Comparison of ENCODE assay signal across 8 mouse cellular contexts in the genomic region with DNA sequence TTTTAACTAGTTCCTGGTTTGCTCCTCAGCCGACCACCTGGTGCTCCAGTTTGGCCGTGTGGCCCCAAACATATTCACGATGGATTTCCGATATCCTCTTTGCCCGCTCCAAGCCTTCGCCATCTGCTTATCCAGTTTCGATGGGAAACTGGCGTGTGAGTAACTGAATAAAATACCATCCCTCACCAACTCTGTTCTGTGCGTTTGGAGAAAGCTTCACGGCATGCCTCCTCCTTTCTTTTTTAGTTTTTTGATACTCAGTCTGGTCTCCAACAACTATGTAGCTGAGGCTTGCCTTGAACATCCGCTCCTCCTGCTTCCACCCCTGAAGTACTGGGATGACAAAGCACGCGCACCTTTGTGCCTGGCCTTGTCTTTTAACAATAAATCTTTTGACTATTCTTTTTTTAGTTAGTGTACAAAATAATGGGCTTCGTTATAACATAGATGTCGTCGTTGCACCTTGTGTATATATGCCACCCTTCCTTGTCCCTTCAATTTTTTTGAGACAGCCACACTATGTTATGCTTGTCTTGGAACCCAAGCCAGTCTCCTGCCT. TPM values are rescaled to one million over a fixed set of nuclear protein-coding genes. Genes with fewer than 3 reads are reported as not detected.
DNase-seq lines count a peak whose midpoint lies in the region; ATAC-seq and TF ChIP-seq lines count a peak whose summit lies in the region.

No protein-coding gene starts in this region.

- no peak overlapping the region for H3K9ac ChIP-seq in intestine, postnatal 0 days (ENCODE audit: low read depth, low read length)
- no peak overlapping the region for H3K9ac ChIP-seq in neural tube, embryonic 14.5 days (replicated peaks; ENCODE audit: low read depth, low read length)

- WGBS in lung, adult 2 months: 58% methylated on average over 16 of the region's 16 CpGs
- WGBS in intestine, postnatal 0 days: 56% methylated on average over 16 of the region's 16 CpGs
- WGBS in neural tube, embryonic 14.5 days: 60% methylated on average over 16 of the region's 16 CpGs

- H3K36me3 ChIP-seq in intestine, postnatal 0 days (ENCODE audit: control insufficient read depth, insufficient read depth): peaks cover 8% of the 10 kb centered on the region; the same call in 1 of the 2 replicates
- H3K36me3 ChIP-seq in neural tube, embryonic 14.5 days (ENCODE audit: control insufficient read depth, insufficient read depth, low read length): no peaks in the 10 kb centered on the region

- ATAC-seq in intestine, postnatal 0 days: no peak
- no peak for ATAC-seq in neural tube, embryonic 14.5 days (ENCODE audit: low read depth)

- H3K4me1 ChIP-seq in lung, adult 2 months (ENCODE audit: control insufficient read depth, insufficient read depth, low read length): peaks cover 18% of the 10 kb centered on the region
- peaks cover 3% of the 10 kb centered on the region; the same call in 1 of the 2 replicates for H3K4me1 ChIP-seq in embryonic fibroblast, embryonic 13.5 days (ENCODE audit: control insufficient read depth, insufficient read depth, low read length)
- peaks cover 8% of the 10 kb centered on the region for H3K4me1 ChIP-seq in intestine, postnatal 0 days (replicated peaks; ENCODE audit: control insufficient read depth, insufficient read depth, low read length)
- H3K4me1 ChIP-seq in neural tube, embryonic 14.5 days (ENCODE audit: control insufficient read depth, insufficient read depth, low read length): peaks cover 10% of the 10 kb centered on the region; the same call in 1 of the 2 replicates

- 0 out of 2 replicates have a peak overlapping the region, but pooled peaks have one; percentile 12 for H3K27ac ChIP-seq in embryonic fibroblast, embryonic 13.5 days (ENCODE audit: insufficient read depth, low read length)
- no peak overlapping the region for H3K27ac ChIP-seq in intestine, postnatal 0 days (ENCODE audit: low read depth, low read length)
- H3K27ac ChIP-seq in neural tube, embryonic 14.5 days (ENCODE audit: low read depth, low read length): no peak overlapping the region

- peak overlapping the region; percentile 71 for H3K4me2 ChIP-seq in intestine, postnatal 0 days (replicated peaks; ENCODE audit: low read depth)
- H3K4me2 ChIP-seq in neural tube, embryonic 14.5 days (ENCODE audit: low read depth, low read length): peak overlapping the region; percentile 51

- H3K9me3 ChIP-seq in intestine, postnatal 0 days (ENCODE audit: control insufficient read depth): no peaks in the 10 kb centered on the region
- no peaks in the 10 kb centered on the region for H3K9me3 ChIP-seq in neural tube, embryonic 14.5 days (ENCODE audit: control insufficient read depth, low read length)

- no peak for TF ChIP-seq CTCF in lung, adult 2 months (IDR thresholded peaks at IDR 0.05; ENCODE audit: insufficient read depth, low read length)
- TF ChIP-seq CTCF in embryonic fibroblast, embryonic 13.5 days (IDR thresholded peaks at IDR 0.05; ENCODE audit: borderline replicate concordance, insufficient read depth, low read length): no peak
- no peak for TF ChIP-seq CTCF in intestine, postnatal 0 days (IDR thresholded peaks at IDR 0.05; ENCODE audit: low read depth)

- H3K4me3 ChIP-seq in lung, adult 2 months (replicated peaks; ENCODE audit: extremely low read depth, low read depth, low read length): peak overlapping the region; percentile 62
- 0 out of 2 replicates have a peak overlapping the region, but pooled peaks have one; percentile 6 for H3K4me3 ChIP-seq in embryonic fibroblast, embryonic 13.5 days (ENCODE audit: insufficient read depth, low read length)
- peak overlapping the region; percentile 51 for H3K4me3 ChIP-seq in intestine, postnatal 0 days (ENCODE audit: low read depth, low read length)
- H3K4me3 ChIP-seq in neural tube, embryonic 14.5 days (ENCODE audit: low read depth, low read length): peak overlapping the region; percentile 42; the same call in 1 of the 2 replicates

- no peaks in the 10 kb centered on the region for H3K27me3 ChIP-seq in intestine, postnatal 0 days (replicated peaks; ENCODE audit: control insufficient read depth, insufficient read depth, low read length)
- H3K27me3 ChIP-seq in neural tube, embryonic 14.5 days (ENCODE audit: control insufficient read depth, insufficient read depth, low read length): no peaks in the 10 kb centered on the region

- no peak for TF ChIP-seq POLR2A in lung, adult 2 months (IDR thresholded peaks at IDR 0.05; ENCODE audit: borderline replicate concordance, extremely low read depth, low read depth, low read length)
- no peak for TF ChIP-seq POLR2A in embryonic fibroblast, embryonic 13.5 days (IDR thresholded peaks at IDR 0.05; ENCODE audit: low read depth, low read length)

- DNase-seq in lung, adult 2 months: no peak
- no peak for DNase-seq in lung, postnatal 14 days
- no peak for DNase-seq in cerebellum, postnatal 4 days (ENCODE audit: low spot score in 2 of 2)
- DNase-seq in yolk sac, embryonic 10.5 days (ENCODE audit: low spot score): no peak
- DNase-seq in right cerebral cortex, postnatal 10 days (ENCODE audit: low spot score in 2 of 2): no peak

RNA-seq across cellular contexts. Expression of gene Ppp1r15a, which starts 3.8 kb away (rescaled TPM):
- polyA plus RNA-seq in lung, adult 2 months (2012; rRNA removed): 58.6 and 73.7 TPM in 2 replicates
- polyA plus RNA-seq in embryonic fibroblast, embryonic 13.5 days (2011; ENCODE audit: insufficient read length, low read depth, missing spikeins): 31.7 and 35.9 TPM in 2 replicates
- polyA plus RNA-seq in intestine, postnatal 0 days (2015; fragmentation: Nextera tagmentation; extraction: Ambion mirVana): 7.4 and 9.0 TPM in 2 replicates
- polyA plus RNA-seq in neural tube, embryonic 14.5 days (2014; fragmentation: Nextera tagmentation; extraction: Ambion mirVana): 14.0 and 14.2 TPM in 2 replicates

RNA-seq across cellular contexts. Expression of gene Plekha4, which starts 3.9 kb away (rescaled TPM):
- 11.8 and 13.1 TPM in 2 replicates for polyA plus RNA-seq in lung, adult 2 months (2012; rRNA removed)
- 9.1 and 11.4 TPM in 2 replicates for polyA plus RNA-seq in embryonic fibroblast, embryonic 13.5 days (2011; ENCODE audit: insufficient read length, low read depth, missing spikeins)
- polyA plus RNA-seq in intestine, postnatal 0 days (2015; fragmentation: Nextera tagmentation; extraction: Ambion mirVana): 0.80 and 1.6 TPM in 2 replicates
- polyA plus RNA-seq in neural tube, embryonic 14.5 days (2014; fragmentation: Nextera tagmentation; extraction: Ambion mirVana): 0.54 and 3.2 TPM in 2 replicates

RNA-seq across cellular contexts. Expression of gene Nucb1, which starts 12.1 kb away (rescaled TPM):
- polyA plus RNA-seq in lung, adult 2 months (2012; rRNA removed): 420 and 430 TPM in 2 replicates
- 409 and 447 TPM in 2 replicates for polyA plus RNA-seq in embryonic fibroblast, embryonic 13.5 days (2011; ENCODE audit: insufficient read length, low read depth, missing spikeins)
- polyA plus RNA-seq in intestine, postnatal 0 days (2015; fragmentation: Nextera tagmentation; extraction: Ambion mirVana): 199 and 218 TPM in 2 replicates
- polyA plus RNA-seq in neural tube, embryonic 14.5 days (2014; fragmentation: Nextera tagmentation; extraction: Ambion mirVana): 115 and 134 TPM in 2 replicates

RNA-seq across cellular contexts. Expression of gene Hsd17b14, which starts 32.4 kb away (rescaled TPM):
- polyA plus RNA-seq in lung, adult 2 months (2012; rRNA removed): 2.1 and 3.0 TPM in 2 replicates
- polyA plus RNA-seq in embryonic fibroblast, embryonic 13.5 days (2011; ENCODE audit: insufficient read length, low read depth, missing spikeins): not detected in 2 replicates
- 0.73 and 1.2 TPM in 2 replicates for polyA plus RNA-seq in intestine, postnatal 0 days (2015; fragmentation: Nextera tagmentation; extraction: Ambion mirVana)
- 0.40 and 0.60 TPM in 2 replicates for polyA plus RNA-seq in neural tube, embryonic 14.5 days (2014; fragmentation: Nextera tagmentation; extraction: Ambion mirVana)

RNA-seq across cellular contexts. Expression of gene Dhdh, which starts 33.7 kb away (rescaled TPM):
- 4.4 and 5.4 TPM in 2 replicates for polyA plus RNA-seq in lung, adult 2 months (2012; rRNA removed)
- 0.68 and 1.2 TPM in 2 replicates for polyA plus RNA-seq in embryonic fibroblast, embryonic 13.5 days (2011; ENCODE audit: insufficient read length, low read depth, missing spikeins)
- 1.1 and 1.2 TPM in 2 replicates for polyA plus RNA-seq in intestine, postnatal 0 days (2015; fragmentation: Nextera tagmentation; extraction: Ambion mirVana)
- 4.0 and 4.6 TPM in 2 replicates for polyA plus RNA-seq in neural tube, embryonic 14.5 days (2014; fragmentation: Nextera tagmentation; extraction: Ambion mirVana)

Comparison
In these comparisons a context has a peak if more than half of its experiments do, and no peak if none do; other contexts are left out.
1. H3K4me3 ChIP-seq: peak in every context shown above with its lines; median percentile 62 in lung, adult 2 months; 51 in intestine, postnatal 0 days; 42 in neural tube, embryonic 14.5 days; 6 in embryonic fibroblast, embryonic 13.5 days.